Mouse (Mus musculus) liver, embryonic 14.5 days (tissue): ENCODE results near the gene Ctps2. TPM values are rescaled to one million over a fixed set of nuclear protein-coding genes. Genes with fewer than 3 reads are reported as not detected.
"Not testable (repeated sequence)": the region's sequence is repeated elsewhere in the genome, so short reads cannot be mapped to it uniquely, and the experiment has no call there.

Experiments used
- ATAC-seq: fragments of 200-750 bp; cut with Nextera tagmentation; 2 replicates; pipeline ENCODE4 v1.8.0; 2017; ENCODE audit warnings: moderate number of reproducible peaks, mild to moderate bottlenecking, moderate library complexity; ENCODE audit not compliant: insufficient read depth
- DNase-seq, 3 experiments: peaks; one replicate each; pipeline ENCODE4 v3.0.0-alpha.2; 2012 to 2013; ENCODE audit warnings: low read depth in 3 of 3, low spot score in 3 of 3
- H3K27ac ChIP-seq: fragments of 300-500 bp; sonication (generic); 2 replicates; pipeline ENCODE4 v1.5.1; 2014; ENCODE audit warnings: moderate library complexity, mild to moderate bottlenecking, control low read depth, inconsistent platforms
- H3K27me3 ChIP-seq: fragments of 300-500 bp; sonication (generic); 2 replicates; pipeline ENCODE4 v1.6.1; 2014; ENCODE audit warnings: mild to moderate bottlenecking, low read length, moderate library complexity; ENCODE audit not compliant: control insufficient read depth, insufficient read depth
- H3K36me3 ChIP-seq: fragments of 300-500 bp; sonication (generic); replicated peaks from 2 replicates; pipeline ENCODE4 v1.6.1; 2014; ENCODE audit warnings: low read depth; ENCODE audit not compliant: control insufficient read depth, insufficient read depth
- H3K4me1 ChIP-seq, 2 experiments: fragments of 200-500 bp in 1 of 2; fragments of 300-500 bp in 1 of 2; sonication (generic) in 1 of 2; replicated peaks; 2 replicates each; pipeline ENCODE4 v1.6.1; 2012 to 2014; ENCODE audit warnings: antibody characterized with exemption in 1 of 2, inconsistent platforms in 1 of 2, low read length in 1 of 2; ENCODE audit not compliant: control insufficient read depth in 2 of 2, insufficient read depth in 2 of 2
- H3K4me2 ChIP-seq: fragments of 300-500 bp; sonication (generic); 2 replicates; pipeline ENCODE4 v1.6.1; 2014; ENCODE audit warnings: low read depth, mild to moderate bottlenecking, control low read depth, moderate library complexity
- H3K4me3 ChIP-seq, 2 experiments: fragments of 200-500 bp in 1 of 2; fragments of 300-500 bp in 1 of 2; sonication (generic) in 1 of 2; 2 replicates each; pipeline ENCODE4 v1.5.1; 2012 to 2014; ENCODE audit warnings: low read depth in 2 of 2, low read length in 2 of 2, mild to moderate bottlenecking in 2 of 2, control low read depth in 1 of 2, inconsistent platforms in 1 of 2, moderate library complexity in 1 of 2; ENCODE audit not compliant: insufficient read depth in 1 of 2
- H3K9ac ChIP-seq: fragments of 300-500 bp; sonication (generic); replicated peaks from 2 replicates; pipeline ENCODE4 v1.6.1; 2014; ENCODE audit warnings: mild to moderate bottlenecking, control low read depth, moderate library complexity
- H3K9me3 ChIP-seq: fragments of 300-500 bp; sonication (generic); 2 replicates; pipeline ENCODE4 v1.6.1; 2016; ENCODE audit warnings: low read length, mixed read lengths; ENCODE audit not compliant: control insufficient read depth
- CTCF ChIP-seq: IDR thresholded peaks from 2 replicates; pipeline ENCODE4 v1.5.1; 2016; ENCODE audit warnings: antibody characterized with exemption, low read depth, control low read depth
- EP300 ChIP-seq: IDR thresholded peaks from 2 replicates; pipeline ENCODE4 v1.6.1; 2016; ENCODE audit warnings: antibody characterized with exemption, low read depth
- WGBS: fragments of 180-500 bp; shearing (Covaris S2); extraction: QIAGEN DNeasy Blood & Tissue Kit; methylation state at CpG from one replicate; pipeline ENCODE4 v1.1.7; 2014; ENCODE audit not compliant: insufficient replicate concordance; 5-methylcytosine and 5-hydroxymethylcytosine counted together
- polyA plus RNA-seq, 2 experiments: library from polyadenylated mRNA; depleted of rRNA in 1 of 2; stranded (reverse) in 1 of 2; unstranded in 1 of 2; fragments of >200 nt; fragmentation: Nextera tagmentation in 1 of 2; extraction: Ambion mirVana in 1 of 2; gene quantifications; 2 replicates each; pipeline versions ENCODE4 v1.2.1 to v1.2.3; 2012 to 2014

Ctps2 gene
- polyA plus RNA-seq, 2 experiments, result 11.4 to 37.6 TPM

DNA sequence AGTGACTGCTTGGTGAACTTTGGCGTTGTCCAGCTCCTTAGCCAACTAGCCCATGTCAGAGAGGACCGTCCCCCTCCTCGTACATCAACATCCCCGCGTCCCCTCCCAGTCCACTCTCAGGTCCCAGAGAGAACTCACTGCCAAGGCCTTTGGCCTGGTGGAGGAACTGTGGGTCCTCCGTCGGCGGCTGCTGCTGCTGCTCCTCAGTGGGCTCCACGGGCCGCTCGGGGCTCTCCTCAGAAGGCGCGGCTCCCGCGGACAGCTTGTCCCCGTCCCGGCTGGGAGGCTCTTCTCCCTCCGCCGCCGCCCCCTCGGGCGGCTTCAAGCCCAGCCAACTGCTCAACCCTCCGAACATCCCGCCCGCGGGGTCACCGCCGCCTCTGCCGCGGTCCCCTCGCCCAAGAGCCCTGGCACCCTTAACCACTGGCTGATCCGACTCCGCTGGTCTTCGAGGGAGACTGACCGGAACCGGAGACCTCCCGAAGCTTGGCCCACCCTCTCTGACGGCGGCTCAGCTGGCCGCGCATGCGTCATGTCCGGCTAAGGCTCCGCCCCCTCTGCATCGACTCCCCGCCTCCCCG is 13.0 kb upstream of the Ctps2 start, which contains the start of gene Syap1:
Gene Syap1 (minus strand): TSS at position 517 of the 581 bp plus-strand sequence.
- 12% methylated on average over 41 of the region's 47 CpGs for WGBS
- ATAC-seq (peak; percentile 91), DNase-seq (peak; percentile 54 to 59 (median 59))
- Histone ChIP-seq H3K4me2 (peak within 1 kb of the TSS; percentile 72), H3K4me3 (peak within 1 kb of the TSS; percentile 83 to 84), H3K27ac (no peak within 1 kb of the TSS), H3K36me3 (no peaks in the 10 kb centered on the region), H3K4me1 (peaks cover 0 to 6% of the 10 kb centered on the region in 2 experiments; a peak in 2 of 4 replicates), H3K27me3 (no peaks in the 10 kb centered on the region), H3K9ac (peak within 1 kb of the TSS; percentile 78), H3K9me3 (no peaks in the 10 kb centered on the region)
- TF ChIP-seq EP300, result no peak

DNA sequence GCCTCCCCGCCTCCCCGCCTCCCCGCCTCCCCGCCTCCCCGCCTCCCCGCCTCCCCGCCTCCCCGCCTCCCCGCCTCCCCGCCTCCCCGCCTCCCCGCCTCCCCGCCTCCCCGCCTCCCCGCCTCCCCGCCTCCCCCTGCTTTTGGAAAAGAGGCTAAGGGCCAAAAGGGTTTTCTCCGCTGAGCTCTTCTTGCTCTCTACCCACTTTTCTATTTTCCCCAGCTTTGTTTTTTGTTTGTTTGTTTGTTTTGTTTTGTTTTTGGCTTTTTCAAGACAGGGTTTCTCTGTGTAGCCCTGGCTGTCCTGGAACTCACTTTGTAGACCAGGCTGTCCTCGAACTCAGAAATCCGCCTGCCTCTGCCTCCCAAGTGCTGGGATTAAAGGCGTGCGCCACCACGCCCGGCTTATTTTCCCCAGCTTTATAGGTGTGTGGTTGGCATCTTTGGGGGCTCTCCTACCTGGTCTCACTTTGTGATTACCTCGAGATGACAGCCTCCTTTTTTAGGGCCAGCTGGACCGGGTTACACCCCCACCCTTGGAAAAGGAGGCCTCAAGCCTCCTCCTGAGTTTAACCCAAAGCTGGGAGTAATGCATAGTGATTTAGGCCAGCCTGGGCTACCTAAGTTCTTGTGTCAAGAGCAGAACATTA is 12.3 kb upstream of the Ctps2 start:
- WGBS, result 60% methylated on average over 9 of the region's 25 CpGs
- H3K36me3 ChIP-seq, H3K4me3 ChIP-seq, H3K4me1 ChIP-seq, H3K9ac ChIP-seq, H3K27ac ChIP-seq, DNase-seq, H3K9me3 ChIP-seq, ATAC-seq, H3K27me3 ChIP-seq: not testable (repeated sequence)
- H3K4me2 ChIP-seq, result peak overlapping the region; percentile 28; the same call in 1 of the 2 replicates

DNA sequence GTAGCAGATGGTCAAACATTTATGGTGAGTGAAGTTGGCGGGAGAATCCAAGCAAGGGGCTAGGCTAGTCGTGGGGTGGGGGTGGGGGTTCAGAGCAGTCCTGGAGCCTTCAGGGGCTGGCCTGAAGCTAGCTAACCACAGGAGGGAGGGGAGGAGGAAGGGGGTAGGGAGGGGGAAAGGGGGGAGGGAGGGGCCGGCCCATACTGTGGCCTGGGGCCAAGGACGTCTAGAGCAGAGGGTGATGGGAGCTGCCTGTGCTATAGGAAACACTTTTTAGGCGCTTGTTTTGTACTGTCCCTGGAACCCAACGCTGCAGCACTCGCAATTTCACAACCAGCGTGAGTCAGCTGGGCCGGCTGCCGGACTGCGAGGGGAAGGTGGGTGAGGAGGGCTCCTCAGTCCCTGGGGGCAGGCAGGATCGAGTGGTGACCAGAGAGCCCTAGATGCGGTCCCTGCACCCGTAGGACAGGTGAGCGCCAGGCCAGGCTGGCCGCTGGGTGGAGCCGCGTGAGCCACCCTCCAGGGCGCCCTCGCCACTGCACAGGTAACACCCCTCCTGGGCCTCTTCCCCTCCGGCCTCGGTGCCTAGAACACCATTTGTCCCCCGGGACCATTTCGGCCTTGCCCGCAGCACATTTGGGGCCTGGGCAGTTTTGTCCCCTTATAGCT is 467 bp downstream of the Ctps2 start:
- Histone ChIP-seq H3K9ac (peak overlapping the region; percentile 33), H3K4me3 (peak overlapping the region; percentile 58 to 59), H3K27ac (no peak overlapping the region), H3K9me3 (no peaks in the 10 kb centered on the region), H3K36me3 (no peaks in the 10 kb centered on the region), H3K27me3 (no peaks in the 10 kb centered on the region), H3K4me1 (0 out of 4 replicates have a peak, but pooled peaks cover 0 to 4% of the 10 kb centered on the region in 2 experiments), H3K4me2 (peak overlapping the region; percentile 72)
- DNase-seq, result no peak
- peak; percentile 76 for ATAC-seq
- 15% methylated on average over 21 of the region's 25 CpGs for WGBS
- TF ChIP-seq EP300 (no peak), CTCF (peak; percentile 35; the same call in 1 of the 2 replicates)

DNA sequence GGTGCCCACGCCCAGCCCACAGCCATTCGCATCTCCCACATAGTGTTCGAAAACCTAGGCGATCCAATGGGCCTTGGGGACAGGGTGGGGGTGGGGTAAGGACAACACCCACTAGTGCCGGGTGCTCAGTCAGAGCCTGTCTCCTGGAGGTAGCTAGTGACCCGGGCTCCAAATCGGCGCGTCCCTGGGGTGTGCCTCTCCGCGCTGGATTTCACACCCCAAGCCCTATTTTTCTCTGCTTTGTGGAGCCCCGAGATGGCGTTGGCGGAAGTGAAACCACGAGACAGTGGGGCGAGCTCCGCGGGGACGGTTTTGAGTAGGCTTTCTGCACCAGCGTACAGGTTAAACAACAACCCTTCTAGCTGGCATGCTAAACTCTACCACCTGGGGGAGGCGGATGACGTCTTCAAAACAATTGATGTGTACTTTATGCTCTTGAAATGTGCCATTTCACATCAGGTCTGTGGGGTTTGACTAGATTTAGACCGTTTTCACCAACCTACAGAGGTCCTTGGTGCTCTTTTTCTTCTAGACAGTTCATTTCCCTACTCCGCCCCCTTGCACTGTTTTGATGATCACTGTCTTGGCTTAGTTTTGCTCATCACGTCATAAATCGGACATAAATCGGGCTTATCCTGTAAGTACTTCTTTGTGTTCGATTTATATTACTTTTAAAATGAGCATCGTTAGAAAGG is 1.1 kb downstream of the Ctps2 start:
- TF ChIP-seq CTCF, result no peak
- no peak for TF ChIP-seq EP300
- H3K4me1 ChIP-seq, result 0 out of 4 replicates have a peak, but pooled peaks cover 0 to 4% of the 10 kb centered on the region in 2 experiments
- DNase-seq (no peak), ATAC-seq (peak; percentile 73)
- no peaks in the 10 kb centered on the region for H3K27me3 ChIP-seq
- peak overlapping the region; percentile 72 for H3K4me2 ChIP-seq
- no peaks in the 10 kb centered on the region for H3K36me3 ChIP-seq
- peak overlapping the region; percentile 33 for H3K9ac ChIP-seq
- 17% methylated on average over 29 of the region's 29 CpGs for WGBS
- peak overlapping the region; percentile 58 to 59 for H3K4me3 ChIP-seq
- H3K9me3 ChIP-seq, result no peaks in the 10 kb centered on the region
- H3K27ac ChIP-seq, result no peak overlapping the region
